Mouse (Mus musculus) cerebellum, adult 2 months (tissue): ENCODE measurements around the gene Lims1.

Source experiments
- CTCF ChIP-seq: fragments of 200-500 bp; IDR thresholded peaks from 2 replicates; pipeline ENCODE4 v1.5.1; 2011; ENCODE audit warnings: low read depth, mild to moderate bottlenecking, control low read depth, low read length, moderate library complexity, borderline replicate concordance; ENCODE audit not compliant: insufficient read depth
- POLR2A ChIP-seq: fragments of 200-500 bp; IDR thresholded peaks from 2 replicates; pipeline ENCODE4 v1.6.1; 2011; ENCODE audit warnings: low read length, control low read depth, borderline replicate concordance; ENCODE audit not compliant: insufficient read depth

GRCm38 (mm10) chr10:58330635-58331034 lies 7.4 kb downstream of the Lims1 start:
- TF ChIP-seq CTCF (no peak), POLR2A (no peak)
